Mouse (Mus musculus) lung, adult 18-20 months (tissue): Measurements from ENCODE around the gene Gm20388.
A peak's percentile ranks its signal among the peaks of the same experiment; 100 is the strongest.

Source experiments
- DNase-seq, 2 experiments: peaks; one replicate each; pipeline ENCODE4 v3.0.0; 2022; ENCODE audit warnings: mixed read lengths in 2 of 2

Gm20388 gene

DNA sequence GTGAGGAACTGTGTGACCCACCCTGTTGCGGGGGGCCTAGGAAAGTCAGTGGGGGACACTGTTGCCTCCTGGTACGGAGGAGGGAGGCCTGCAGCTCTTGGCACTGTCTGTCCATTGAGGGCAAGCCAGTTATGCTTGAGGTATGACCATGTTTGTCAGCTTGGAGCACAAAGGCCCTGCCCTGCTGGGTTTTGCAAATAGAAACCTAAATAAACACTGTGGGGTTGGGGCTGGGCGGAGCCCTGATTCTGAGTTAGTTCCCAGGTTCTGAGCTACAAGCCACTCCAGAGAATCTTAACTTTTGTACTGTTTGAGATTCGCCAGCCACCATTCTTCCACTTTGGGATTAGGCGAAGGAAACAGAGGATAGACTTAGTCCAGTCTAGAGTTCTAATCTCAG, 3799.7 kb downstream of the Gm20388 start:
- DNase-seq, result peak; percentile 65 to 77

- no peak for DNase-seq
Measured at GRCm38 (mm10) chr8:123714451-123714850, 3803.8 kb downstream of the Gm20388 start.

GRCm38 (mm10) chr8:123715916-123716592, 3805.4 kb downstream of the Gm20388 start:
- no peak for DNase-seq

DNA sequence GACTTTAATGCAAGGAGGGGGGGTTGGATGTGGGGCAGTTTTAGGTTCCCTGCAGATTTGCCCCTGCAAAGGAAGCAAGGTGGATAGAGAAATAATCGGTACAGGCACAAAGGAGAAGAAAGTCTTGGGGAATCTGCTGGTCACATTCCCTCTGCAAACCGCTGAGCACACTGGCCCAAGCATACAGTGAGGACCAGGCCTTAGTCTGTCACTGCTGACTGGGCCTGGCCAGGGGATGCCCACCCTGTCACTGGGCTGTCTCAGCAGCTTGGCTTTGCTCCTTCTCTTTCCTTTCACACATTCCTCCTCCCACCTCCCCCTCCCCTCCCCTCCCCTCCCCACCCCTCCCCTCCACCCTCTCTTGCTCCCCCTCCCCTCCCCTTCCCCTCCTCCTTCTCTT, 3806.5 kb downstream of the Gm20388 start:
- DNase-seq, result no peak

DNA sequence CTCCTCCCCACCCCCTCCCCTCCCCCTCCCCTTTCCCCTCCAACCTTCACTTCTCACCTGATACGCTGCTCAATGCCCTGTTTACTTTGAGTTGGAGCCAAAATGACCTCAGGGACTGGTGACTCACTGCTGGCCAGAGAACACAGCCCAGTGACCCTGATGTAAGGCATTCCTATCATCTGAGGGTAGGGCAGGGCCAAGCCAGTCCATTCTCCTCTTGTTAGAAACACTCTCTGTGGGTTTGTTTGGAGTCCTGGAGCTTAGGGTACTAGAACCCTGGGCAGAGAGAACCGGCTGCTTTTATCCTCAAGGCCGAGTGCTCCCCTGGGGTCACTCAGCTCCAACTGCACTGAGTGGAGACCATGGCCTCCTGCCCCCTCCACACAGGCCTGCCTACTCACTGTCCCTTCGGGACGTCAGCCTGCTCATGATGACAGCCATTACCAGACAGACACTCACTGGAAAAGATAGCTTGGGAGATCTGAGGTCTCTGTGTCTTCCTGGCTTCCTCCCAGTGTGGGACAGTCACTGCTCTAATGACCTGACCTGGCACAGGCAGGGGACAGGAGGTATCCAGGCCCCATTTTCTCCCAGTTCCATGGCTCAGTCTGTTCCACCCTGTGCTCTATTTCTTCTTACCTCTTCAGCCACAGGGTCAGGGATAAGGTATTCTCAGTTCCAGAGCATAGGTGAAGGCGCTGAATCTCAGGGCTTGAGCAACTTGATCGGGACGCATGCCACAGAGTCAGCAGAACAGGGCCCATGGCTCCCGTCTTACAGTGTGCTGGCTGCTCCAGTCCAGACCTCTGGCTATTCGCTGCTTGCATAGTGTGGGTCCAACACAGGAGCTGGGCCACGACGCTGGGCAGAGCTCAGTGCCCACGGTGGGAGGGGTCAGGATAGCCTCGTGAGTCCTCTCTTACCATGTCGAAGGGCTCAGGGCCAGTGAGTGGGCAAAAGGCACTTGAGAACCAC, 3807.2 kb downstream of the Gm20388 start:
- peak; percentile 87 to 92 for DNase-seq

DNA sequence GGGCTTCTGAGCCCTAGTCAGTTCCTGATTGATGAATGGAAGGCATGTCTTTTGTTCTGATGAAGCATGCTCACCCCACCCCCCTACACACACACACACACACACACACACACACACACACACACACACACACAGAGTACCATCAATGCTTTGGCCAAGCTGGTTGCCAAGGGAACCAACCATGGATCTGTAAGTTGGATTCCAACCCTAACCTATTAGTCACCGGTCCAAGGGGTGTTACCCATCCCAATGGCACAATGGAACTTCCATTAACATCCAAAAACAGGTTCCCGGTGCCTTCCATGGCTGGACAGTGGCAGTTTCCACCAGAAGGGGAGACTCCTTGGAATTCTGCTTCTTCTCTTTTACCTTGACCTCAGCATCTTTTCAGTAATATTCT, 3808.1 kb downstream of the Gm20388 start:
- DNase-seq, result no peak

DNA sequence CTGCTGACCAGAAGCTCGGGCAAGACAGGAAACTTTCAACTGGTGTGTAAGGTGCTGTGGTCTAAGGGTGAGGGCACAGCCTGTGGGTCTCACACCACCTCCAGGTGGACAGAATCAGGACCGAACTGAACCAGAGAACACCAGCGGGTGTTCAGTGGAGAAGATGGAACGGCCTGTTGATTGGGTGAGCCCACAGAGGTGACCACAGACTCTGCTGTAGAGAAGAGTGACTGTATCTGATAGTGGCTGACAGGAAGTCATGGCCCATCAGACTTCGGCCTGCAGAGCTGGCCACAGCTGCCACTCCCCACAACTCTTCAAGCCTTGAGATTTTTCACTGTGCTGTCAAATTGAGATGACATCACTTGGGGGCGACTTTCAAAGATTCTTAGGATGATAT, 3808.6 kb downstream of the Gm20388 start:
- no peak for DNase-seq

GRCm38 (mm10) chr8:123719811-123720210, 3809.2 kb downstream of the Gm20388 start:
- no peak for DNase-seq

- peak; percentile 49 to 70 for DNase-seq
Measured at GRCm38 (mm10) chr8:123720471-123721001, 3809.9 kb downstream of the Gm20388 start.

- no peak for DNase-seq
Measured at GRCm38 (mm10) chr8:123722245-123722644, 3811.6 kb downstream of the Gm20388 start.

GRCm38 (mm10) chr8:123724752-123725151, 3814.1 kb downstream of the Gm20388 start:
- no peak for DNase-seq

DNA sequence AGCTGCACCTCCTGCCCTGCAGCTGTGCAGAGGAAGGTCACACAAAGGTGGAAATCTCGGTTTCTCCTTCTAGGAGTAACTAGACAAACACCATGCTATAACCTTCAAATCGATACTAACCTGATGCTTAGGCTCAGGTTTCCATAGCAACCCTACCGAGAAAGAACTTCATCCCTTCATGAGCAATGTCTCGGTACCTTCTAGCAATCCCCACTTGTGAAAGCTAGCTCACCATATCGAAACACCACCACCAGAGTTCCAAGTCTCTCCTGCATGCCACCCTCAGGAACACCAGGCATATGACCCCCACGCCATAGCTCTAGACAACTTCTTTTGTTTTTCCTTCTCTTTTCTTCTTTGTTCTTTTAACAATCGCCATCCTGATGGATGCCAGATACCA, 3814.6 kb downstream of the Gm20388 start:
- no peak for DNase-seq

GRCm38 (mm10) chr8:123726759-123727158, 3816.1 kb downstream of the Gm20388 start:
- no peak for DNase-seq

- DNase-seq, result peak; percentile 26 to 40
Measured at GRCm38 (mm10) chr8:123729055-123729785, 3818.6 kb downstream of the Gm20388 start.

- no peak for DNase-seq
Measured at GRCm38 (mm10) chr8:123729786-123730411, 3819.3 kb downstream of the Gm20388 start.

DNA sequence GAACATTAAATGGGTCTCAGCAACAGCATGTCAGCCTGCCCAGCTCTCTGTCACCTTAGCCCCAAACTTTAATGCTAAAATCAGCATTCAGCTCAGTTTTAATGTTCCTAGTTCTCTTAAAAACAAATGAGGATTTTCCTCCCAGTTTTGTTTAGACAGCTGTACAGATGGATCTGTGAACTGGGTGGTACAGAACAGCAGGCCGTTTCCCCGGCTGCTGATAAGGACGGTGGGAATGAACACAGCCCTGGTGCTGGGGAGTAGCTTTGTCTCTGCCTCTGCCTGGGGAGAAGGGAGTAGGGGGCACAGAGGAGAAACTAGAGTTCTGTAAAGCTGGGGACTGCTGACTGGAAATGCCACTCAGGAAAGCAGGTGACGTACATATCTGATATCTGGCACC, 3821.7 kb downstream of the Gm20388 start:
- no peak for DNase-seq

DNA sequence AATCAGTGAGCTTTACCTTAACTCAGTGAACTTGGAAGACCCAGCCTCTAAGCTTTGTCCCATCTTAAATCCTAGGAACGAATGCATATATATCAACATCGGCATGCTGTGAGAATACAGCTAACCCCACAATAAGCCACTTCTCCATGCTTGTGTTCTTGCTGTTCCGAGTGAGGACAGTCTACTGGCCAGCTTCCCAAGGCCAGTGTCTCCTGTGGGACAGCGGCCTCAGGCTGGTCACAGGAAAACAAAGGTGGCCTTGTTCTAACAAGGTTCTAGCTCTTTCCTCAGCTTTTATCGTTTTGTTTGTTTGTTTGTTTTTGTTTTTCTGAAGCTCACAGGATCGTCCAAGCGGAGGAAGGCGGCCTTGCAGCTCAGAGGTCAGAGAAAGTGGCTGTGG, 3823.8 kb downstream of the Gm20388 start:
- no peak for DNase-seq

DNA sequence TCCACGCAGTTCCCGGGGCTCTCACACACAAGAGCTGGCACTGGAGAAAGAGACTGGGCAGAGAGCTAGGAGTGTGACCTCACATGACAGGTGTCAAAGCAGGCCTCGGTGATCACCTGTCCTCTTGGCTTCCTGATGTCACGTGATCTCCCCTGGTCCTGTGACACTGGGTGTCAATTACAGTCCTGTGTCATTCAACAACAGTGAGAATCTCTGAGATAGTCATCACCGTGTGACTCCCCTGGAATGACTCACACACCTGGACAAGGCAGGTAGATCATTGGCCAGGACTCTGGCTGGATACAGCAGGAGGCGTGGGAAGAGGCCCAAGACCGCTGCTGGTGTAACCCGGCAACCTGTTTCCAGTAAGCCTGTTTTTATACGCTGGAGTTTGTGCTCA, 3826.3 kb downstream of the Gm20388 start:
- DNase-seq, result no peak

GRCm38 (mm10) chr8:123740263-123740662, 3829.6 kb downstream of the Gm20388 start:
- no peak for DNase-seq

DNA sequence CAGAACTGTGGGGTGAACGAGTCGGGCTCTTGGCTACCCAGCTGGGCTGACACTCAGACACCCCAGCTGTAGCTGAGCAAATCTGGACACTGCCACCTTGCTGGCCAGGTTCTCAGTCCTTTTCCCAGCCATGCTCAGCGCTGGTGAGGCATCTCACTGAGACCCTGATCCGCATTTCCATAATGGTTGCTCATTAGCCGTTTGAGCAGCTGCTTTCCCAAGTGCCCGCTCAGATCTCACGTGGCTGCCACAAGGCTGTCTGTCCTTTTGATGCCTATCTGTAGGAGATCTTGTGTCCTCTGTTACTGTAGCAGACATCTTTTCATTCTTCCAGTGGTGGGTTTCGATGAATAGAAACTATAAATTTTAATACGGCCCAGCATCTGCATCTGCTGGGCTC, 3830.6 kb downstream of the Gm20388 start:
- no peak for DNase-seq

DNA sequence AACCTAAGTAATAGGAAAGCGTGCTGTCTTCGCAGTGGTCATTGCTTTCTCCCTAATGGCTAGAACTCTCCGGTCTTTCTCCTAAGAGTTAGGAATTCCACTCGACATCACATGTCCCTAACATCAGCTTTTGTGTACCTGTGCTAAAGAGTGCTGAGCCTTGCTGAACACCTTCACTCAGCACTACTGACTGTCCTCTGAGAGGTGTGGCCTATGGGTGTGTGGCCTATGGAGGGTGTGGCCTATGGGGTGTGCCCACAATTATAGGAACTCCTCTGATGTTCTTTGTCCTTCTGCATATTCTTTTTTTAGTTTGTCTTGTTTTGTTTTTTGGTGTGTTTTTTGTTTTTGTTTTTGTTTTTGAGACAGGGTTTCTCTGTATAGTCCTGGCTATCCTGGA, 3835.8 kb downstream of the Gm20388 start:
- no peak for DNase-seq

DNA sequence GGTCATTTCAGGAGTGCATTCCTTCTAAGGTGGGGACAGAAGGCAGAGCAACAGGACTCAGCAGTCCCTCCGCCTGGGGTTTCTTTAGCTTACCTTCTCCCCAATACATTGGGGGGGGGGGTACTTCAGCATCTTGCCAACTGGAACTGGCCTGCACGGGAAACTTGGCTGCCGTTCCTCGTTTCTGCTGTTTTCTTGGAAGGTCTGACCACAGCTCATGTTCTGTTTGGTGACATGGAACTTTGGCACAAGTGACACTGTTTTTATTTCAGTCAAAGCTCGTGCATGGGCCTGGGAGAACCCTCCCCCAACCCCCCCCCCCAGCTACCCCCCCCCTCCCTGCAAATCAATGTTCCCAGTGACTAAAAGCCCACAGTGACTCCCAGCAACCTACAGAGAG, 3837.1 kb downstream of the Gm20388 start:
- DNase-seq, result peak in 1 of 2 experiments; percentile 33
